Mouse (Mus musculus) c-Kit-positive CD71-positive TER-119-positive erythroid progenitor cells, embryonic 14.5 days (primary cell): ENCODE measurements around the gene Pgm2l1.
"Not testable (repeated sequence)": the region's sequence is repeated elsewhere in the genome, so short reads cannot be mapped to it uniquely, and the experiment has no call there.

Source experiments
- DNase-seq: peaks from one replicate; pipeline ENCODE4 v3.0.0-alpha.2; 2013; ENCODE audit warnings: low spot score

Gene Pgm2l1

GRCm38 (mm10) chr7:100228957-100229356, 1.8 kb downstream of the Pgm2l1 start:
- peak; percentile 38 for DNase-seq

GRCm38 (mm10) chr7:100230646-100231045, 3.5 kb downstream of the Pgm2l1 start:
- DNase-seq = no peak

- no peak for DNase-seq
Observed at GRCm38 (mm10) chr7:100231661-100232060, 4.5 kb downstream of the Pgm2l1 start.

GRCm38 (mm10) chr7:100233681-100234080, 6.5 kb downstream of the Pgm2l1 start:
- DNase-seq = peak; percentile 39

DNA sequence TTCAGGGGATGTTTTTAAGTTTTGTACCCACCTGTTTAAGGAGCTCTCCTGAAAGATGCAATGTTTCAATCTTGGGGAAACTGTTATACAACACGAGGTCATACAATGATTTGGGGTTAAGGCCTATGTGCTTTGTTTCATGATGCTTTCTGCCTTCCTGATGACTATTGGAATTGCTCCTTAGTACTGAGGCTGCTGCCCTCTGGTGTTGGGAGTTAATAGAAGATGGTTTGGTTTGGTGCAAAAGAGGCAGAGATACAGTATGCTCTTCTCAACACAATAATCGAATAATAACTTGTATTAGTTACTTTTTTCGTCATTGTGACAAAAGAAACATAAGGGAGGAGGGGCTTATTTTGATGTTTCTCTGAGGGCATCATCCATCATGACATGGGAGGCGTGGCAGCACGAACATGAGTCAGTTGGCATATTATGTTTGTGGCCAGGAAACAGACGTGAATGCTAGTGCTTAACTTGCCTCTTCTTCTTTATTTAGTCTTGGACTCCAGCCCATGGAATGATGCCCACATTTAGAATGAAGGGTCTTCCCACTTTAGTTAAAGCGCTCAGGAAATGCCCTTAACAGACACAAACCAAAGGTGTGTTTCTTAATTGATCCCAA, 7.2 kb downstream of the Pgm2l1 start:
- peak; percentile 60 for DNase-seq

GRCm38 (mm10) chr7:100238271-100238670, 11.1 kb downstream of the Pgm2l1 start:
- no peak for DNase-seq

DNA sequence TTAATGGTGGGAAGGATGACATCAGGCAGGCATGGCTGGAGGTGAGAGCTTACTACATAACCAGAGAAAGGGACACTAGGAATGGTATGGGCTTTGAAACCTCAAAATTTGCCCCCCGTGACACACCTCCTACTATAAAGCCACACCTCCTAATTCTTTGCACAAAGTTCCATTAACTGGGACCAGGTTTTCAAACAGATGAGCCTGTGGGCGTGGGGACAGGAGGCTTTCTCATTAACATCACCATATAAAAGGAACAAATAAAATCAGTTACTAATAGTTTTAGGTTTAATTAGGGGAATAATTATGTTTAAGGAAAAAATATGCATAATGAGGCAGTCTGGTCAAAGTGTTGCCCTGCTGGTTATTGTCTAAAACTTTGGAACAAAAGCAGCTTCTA, 13.4 kb downstream of the Pgm2l1 start:
- no peak for DNase-seq

GRCm38 (mm10) chr7:100243007-100243406, 15.8 kb downstream of the Pgm2l1 start:
- no peak for DNase-seq

GRCm38 (mm10) chr7:100244225-100244624, 17.0 kb downstream of the Pgm2l1 start:
- DNase-seq = no peak

DNA sequence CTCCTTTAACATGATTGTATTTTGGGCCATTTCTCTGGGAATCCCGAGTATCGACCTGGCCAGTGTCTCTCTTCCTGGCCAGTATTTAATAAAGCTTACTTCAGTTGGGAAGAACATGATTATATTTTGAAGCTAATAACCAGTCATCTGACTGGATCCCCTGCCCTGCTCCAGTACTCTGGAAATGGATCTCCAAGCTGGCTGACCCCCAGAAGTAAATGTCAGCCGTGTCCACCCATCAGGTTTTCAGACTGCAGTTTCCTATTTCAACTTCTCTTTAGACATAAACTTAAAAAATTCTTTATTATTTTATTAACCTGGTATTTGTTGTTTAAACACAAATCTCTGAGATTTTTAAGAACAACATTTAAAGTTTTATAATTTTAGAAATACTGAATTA, 18.0 kb downstream of the Pgm2l1 start:
- DNase-seq = no peak

DNA sequence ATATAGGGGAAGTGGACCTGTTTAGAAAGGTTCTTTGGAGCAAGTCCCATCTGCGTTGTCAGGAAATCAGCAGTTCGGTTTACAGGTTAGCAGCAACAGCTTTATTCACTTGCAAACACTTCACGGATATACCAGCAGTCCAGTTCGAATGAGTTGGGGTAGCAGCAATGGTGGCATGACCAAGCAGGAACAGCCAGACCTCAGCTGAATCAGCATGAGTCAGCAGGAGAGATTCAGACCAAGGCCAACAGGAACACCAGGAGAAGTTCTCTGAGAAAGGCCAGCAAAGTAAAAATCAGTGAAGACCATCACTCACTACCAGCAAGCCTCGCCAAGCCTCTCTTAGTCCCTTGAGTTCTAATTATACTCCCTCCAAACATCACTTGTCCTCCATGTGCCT, 23.5 kb downstream of the Pgm2l1 start:
- DNase-seq = peak; percentile 10

- no peak for DNase-seq
Observed at GRCm38 (mm10) chr7:100262350-100262749, 35.2 kb downstream of the Pgm2l1 start.

- not testable (repeated sequence) for DNase-seq
Observed at GRCm38 (mm10) chr7:100264934-100265333, 37.7 kb downstream of the Pgm2l1 start.

DNA sequence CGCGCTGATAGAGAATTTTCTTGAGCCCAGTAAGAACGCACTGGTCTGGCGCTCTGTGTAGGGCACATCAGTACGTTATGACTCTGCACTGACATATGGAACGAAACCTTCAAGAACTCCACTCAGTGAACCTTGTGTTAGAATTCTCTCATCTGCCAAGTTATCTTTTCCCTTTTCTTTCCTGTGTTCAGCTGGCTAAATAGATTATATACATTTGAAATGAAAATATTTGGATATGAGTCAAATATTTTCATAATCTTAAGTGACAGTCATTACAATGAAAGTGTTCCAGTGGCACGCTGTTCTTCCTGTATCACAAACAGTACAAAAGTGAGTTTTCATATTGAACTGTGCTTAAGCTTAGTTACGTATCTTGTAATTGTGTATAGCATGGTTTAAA, 45.2 kb downstream of the Pgm2l1 start:
- DNase-seq = no peak

- DNase-seq = no peak
Observed at GRCm38 (mm10) chr7:100274507-100274906, 47.3 kb downstream of the Pgm2l1 start.

DNA sequence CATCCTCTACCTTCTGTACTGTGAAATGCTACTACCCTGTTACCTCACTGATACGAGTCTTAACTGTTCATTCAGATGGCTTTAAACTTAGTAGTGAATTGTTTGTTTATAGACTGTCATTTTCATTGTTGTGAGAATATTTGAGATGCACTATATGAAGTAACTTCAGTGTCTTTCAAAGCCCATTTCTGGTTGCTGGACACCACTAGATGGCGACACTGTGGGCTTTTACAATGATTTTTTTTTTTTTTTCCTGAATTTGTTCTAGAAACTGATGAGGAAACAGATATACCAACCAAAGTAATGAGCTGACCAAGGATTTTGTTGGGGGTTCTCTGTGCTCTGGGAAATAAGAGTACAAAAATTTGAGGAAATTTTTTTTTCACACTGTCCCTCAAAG, 49.2 kb downstream of the Pgm2l1 start:
- DNase-seq = peak; percentile 26

- peak; percentile 64 for DNase-seq
Observed at GRCm38 (mm10) chr7:100279803-100280202, 52.6 kb downstream of the Pgm2l1 start.

DNA sequence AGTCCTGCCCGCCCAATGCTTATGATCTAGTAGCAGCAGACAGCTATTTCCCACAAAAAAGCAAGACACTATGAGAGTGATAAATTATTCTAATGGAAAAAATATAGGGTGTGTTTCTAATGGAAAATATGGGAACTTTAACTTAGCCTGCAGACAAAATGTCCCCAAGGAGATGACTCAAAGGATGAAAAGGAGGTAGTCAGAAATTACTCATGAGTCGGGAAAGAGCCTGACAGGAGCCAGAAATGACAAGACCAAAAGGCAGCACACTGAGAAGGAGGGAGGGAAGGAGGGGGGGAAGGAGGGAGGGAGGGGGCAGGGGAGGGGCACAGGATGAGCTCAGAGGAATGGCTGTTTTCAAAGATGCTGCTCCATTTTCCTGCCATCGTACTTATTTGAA, 54.4 kb downstream of the Pgm2l1 start:
- no peak for DNase-seq

DNA sequence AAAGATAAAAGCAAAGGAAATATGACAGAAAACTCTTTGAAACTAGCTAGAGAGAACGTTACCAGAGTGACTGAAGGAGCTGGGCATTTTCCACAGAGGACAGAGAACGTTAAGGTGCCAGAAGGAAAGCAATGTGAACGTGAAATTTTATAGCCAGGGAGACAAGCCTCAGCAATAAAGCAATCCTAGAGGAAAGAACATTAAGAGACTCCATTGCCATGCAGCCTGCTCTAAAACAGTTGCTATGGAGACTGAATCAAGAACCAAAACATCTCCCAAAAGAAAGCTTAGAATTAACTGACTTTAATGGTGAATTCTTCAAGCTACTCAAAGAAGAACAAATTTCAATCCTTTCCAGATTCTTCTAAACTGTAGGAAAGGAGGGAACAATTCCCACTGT, 56.1 kb downstream of the Pgm2l1 start:
- DNase-seq = no peak

DNA sequence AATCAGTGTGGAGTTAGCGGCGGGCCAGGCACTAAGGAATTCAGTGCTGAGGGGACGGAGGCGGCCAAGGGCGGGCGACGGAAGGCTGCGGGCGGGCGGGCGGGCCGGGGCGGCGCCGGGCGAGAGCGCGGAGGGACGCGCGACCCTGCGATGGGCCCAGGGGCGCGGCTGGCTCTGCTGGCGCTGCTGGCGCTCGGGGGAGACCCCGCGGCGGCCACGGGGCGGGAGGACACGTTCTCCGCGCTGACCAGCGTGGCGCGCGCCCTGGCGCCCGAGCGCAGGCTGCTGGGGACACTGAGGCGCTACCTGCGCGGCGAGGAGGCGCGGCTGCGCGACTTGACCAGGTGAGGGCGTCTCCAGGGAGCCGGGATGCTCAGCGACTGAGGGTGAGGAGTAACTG, 58.2 kb downstream of the Pgm2l1 start, which contains the start of gene P4ha3:
P4ha3 (plus strand) TSS at position 138 of the 400 bp plus-strand sequence.
- no peak for DNase-seq

- DNase-seq = no peak
Observed at GRCm38 (mm10) chr7:100287748-100288578, 60.8 kb downstream of the Pgm2l1 start.

GRCm38 (mm10) chr7:100288622-100289021, 61.4 kb downstream of the Pgm2l1 start:
- DNase-seq = no peak

DNA sequence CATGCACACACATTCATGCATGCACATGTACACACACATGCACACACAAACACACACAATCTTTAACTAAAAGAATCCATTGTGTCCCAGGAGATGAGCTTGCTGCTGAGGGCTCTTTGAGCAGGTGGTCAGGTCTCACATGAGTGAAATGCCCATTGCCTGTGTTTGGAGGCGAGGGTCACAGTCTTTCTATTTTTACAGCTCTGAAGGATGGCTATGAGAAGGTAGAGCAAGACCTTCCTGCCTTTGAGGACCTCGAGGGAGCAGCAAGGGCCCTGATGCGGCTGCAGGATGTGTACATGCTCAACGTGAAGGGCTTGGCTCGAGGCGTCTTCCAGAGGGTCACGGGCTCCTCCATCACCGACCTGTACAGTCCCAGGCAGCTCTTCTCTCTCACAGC, 66.4 kb downstream of the Pgm2l1 start:
- no peak for DNase-seq

- DNase-seq = no peak
Observed at GRCm38 (mm10) chr7:100295745-100296144, 68.6 kb downstream of the Pgm2l1 start.
